Mouse (Mus musculus) adrenal gland, adult 2 months (tissue): Measurements from ENCODE around the gene Nabp1. TPM values are rescaled to one million over a fixed set of nuclear protein-coding genes. Genes with fewer than 3 reads are reported as not detected.

Experiments
- DNase-seq: peaks from one replicate; pipeline ENCODE4 v3.0.0; 2021
- long read RNA-seq: library from polyadenylated mRNA; stranded (forward); transcript quantifications from one replicate; pipeline ENCODE4 v2.0.0, GENCODE M21; 2021
- polyA plus RNA-seq: library from polyadenylated mRNA; depleted of rRNA; stranded (reverse); fragments of >200 nt; gene quantifications from 2 replicates; pipeline ENCODE4 v1.2.3, GENCODE M21; 2012; rRNA removed
- total RNA-seq, 2 experiments: library from RNA; stranded (reverse); gene quantifications; 2 replicates each; pipeline ENCODE4 v1.2.3; 2021

Gene Nabp1
- total RNA-seq, result 10 to 100 TPM; 51.2 to 66.1 TPM
- 12.9 and 17.2 TPM in 2 replicates for polyA plus RNA-seq
- long read RNA-seq, partial matches to known transcripts, result 0 of 14 reads
- long read RNA-seq, other reads (novel, unspliced or antisense), result 3 of 14 reads

DNA sequence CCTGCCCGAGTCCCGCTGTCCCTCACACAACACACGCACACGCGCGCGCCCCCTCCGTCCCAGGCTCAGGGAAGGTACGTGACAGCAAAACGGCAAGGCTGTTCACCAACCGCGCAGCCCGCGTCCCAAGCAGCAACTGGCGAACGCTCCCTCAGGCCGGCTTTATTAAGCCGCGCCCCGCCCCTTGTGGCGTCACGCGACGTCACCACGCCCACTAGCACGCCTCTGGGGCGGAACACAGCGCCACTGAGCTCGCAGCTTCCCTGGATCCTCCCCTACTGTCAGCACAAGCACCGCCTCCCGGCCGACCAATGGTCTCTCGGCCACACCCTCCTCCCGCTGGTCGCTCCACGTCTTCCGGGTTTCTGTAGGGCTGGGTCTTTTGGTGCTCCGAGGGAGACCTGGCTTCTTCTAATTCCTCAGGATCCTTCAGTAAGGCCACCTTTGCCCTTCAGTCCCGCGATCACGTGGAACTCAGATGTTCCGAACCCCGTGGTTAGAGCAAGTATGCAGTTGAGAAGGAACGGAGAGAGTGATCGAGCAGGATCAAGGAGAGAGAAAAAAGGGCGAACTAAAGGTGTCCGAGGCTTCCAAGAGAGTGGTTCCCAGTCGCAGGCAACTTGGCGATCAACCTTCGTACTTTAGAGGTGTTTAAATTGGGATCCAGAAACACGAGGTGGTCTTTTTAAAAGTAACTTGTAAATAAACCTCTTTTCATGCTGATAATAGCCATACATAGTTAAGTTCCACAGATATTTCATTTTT, at the start of gene Nabp1:
Gene Nabp1, minus strand, starts transcription at position 164 of the 765 bp plus-strand sequence.
- DNase-seq, result peak; percentile 99

- peak; percentile 44 for DNase-seq
Observed at GRCm38 (mm10) chr1:51525563-51526265, 47.5 kb upstream of the Nabp1 start.

GRCm38 (mm10) chr1:51521651-51522050, 43.4 kb upstream of the Nabp1 start:
- DNase-seq, result no peak

GRCm38 (mm10) chr1:51520246-51520780, 42.1 kb upstream of the Nabp1 start:
- DNase-seq, result no peak

- no peak for DNase-seq
Observed at GRCm38 (mm10) chr1:51519112-51519511, 40.9 kb upstream of the Nabp1 start.

DNA sequence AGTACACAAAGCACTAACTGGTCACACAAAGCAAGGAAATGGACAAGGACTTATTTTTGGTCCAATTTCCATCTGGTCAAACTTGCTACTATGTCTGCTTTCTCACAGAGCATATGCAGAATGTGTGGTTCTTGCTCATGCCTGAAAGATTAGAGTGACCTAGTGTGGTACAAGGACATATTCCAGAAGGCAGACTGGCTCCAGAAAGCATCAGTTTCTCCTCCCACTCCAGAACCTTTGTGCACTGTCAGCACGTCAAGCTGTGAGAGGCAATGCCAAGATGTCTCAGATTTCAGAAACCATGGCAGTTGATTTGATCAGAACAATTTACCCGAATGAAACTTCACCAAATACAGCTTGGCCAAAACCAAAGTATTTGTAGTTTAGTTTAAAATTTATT, 37.4 kb upstream of the Nabp1 start:
- DNase-seq, result no peak

- peak; percentile 53 for DNase-seq
Observed at GRCm38 (mm10) chr1:51515041-51515440, 36.8 kb upstream of the Nabp1 start.

DNA sequence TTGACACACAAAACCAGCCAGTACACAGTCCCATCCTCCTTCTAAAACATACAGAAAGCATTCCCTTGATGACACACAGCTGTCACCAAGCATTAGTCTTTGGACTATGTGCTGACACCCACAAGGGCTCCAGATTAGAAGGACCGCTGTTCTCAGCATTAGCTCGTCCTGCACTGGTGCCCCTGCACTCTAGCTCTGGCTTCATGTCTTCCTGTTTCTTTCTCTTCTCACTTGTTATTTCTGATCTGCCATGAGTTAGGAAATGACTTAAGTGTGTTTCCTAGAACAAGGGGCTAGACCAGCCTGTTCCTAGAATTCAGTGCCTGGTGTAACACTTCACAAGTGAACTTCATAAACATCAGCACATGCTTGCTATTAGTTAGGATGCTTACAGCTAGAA, 36.2 kb upstream of the Nabp1 start:
- no peak for DNase-seq

- no peak for DNase-seq
Observed at GRCm38 (mm10) chr1:51513059-51513713, 35.0 kb upstream of the Nabp1 start.

GRCm38 (mm10) chr1:51512326-51512725, 34.1 kb upstream of the Nabp1 start:
- DNase-seq, result peak; percentile 54

DNA sequence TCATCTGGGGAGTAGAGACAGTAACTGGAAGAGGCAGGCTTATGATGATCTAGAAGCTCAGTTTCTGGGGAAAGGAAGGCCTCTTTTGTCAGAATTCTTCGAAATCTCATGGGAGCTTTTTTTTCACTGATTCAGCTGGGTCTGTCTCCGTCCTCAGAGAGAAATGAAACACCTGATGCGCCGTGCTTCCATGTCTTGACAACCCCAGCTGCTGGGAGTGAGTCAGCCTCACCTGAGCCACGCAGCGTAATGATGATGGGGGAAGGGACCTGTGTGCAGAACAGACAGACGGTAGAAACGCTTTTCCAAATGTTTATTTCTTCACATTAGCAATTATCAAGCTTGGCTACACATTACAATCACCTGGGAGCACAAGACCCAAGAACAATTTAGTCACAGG, 31.6 kb upstream of the Nabp1 start:
- no peak for DNase-seq

DNA sequence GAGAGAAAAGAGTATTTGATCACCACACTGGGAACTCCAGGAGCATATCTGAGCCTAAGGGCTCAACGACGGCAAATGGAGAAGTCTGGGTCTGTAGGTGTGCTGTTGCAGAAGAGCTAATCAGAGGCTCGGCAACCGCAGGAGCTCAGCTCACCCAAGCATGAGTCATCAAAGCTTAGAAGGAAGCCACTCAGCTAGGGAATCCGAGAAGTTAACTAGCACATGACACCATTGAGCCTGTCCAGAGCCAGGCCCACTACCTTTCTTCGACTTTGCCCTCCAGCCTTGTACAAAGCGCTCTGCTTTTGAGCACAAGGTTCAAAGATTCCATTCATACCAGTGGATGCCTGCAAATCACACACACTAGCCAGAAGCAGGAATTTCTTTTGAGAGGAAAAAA, 30.9 kb upstream of the Nabp1 start:
- DNase-seq, result peak; percentile 39

GRCm38 (mm10) chr1:51508543-51508942, 30.3 kb upstream of the Nabp1 start:
- DNase-seq, result no peak

GRCm38 (mm10) chr1:51507436-51507835, 29.2 kb upstream of the Nabp1 start:
- no peak for DNase-seq

DNA sequence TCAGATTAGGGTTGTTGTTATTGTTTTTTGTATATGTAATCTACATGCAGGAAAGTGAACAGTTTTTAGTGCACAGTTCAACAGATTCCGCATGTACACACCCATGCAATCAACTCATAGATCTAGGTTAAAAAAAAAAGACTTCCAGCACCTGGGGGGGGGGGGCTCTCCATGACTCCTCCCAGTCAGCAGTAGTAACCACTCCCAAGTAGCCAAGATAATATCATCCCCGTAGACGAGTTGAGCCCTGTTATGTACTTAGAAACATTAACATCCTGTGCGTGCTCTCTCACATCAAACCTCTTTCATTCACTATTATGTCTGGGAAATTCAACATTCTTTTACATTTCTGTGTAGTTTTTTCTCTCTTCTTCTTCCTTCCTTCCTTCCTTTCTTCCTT, 28.0 kb upstream of the Nabp1 start:
- no peak for DNase-seq

DNA sequence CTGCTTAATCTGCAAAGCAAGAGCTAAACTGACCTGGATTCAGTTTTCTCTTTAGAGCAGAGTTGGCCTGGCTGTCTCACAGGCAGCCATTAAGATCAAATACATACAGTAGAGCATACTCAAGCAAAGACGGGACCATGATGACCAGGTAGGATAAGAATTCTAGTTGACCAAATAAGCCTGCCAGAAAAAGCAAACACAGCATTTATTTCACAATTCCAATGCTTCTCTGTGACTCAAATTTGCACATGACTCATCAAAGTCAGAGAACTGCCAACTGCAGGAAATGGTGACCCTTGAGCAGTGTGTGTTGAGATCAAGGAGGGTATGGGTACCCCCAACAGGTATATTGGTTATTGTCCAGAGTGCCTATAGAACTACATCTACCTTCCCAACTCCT, 27.4 kb upstream of the Nabp1 start:
- DNase-seq, result peak; percentile 28

DNA sequence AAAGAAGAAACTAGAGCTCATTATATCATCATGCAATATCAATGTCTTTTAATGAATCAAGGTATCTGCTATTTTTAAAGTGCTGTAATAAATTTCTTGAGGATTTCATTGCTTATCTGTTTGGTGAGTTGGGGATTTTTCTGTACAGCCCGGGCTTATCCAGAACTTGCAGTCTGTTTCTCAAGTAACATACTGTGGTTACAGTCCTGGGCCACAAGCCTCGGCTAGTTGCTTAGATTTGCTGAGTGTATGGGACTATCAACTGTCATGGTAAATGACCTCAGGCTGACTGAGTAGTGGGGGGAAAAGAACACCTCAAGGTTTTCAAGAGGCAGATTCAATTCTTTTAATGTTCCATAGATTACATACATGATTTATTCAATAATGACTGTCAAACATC, 24.8 kb upstream of the Nabp1 start:
- DNase-seq, result no peak

DNA sequence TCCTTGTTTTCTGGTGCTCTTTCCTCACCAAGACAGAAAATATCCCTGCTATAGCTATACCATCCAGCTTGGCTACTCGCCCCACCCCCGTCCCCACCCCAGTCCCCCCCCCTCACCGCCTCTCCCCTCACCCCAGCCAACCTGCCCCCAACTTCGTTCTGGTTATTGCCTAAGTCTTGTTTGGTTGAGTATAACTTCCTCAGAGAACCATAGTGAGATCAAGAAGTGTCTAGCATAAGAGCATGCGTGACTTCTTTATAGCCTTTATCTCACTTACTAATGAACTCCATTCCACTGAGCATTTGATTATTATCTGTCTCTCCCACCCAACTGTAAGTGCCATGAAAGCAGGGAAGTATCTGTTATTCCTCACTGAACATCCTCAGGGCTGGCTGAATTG, 24.1 kb upstream of the Nabp1 start:
- no peak for DNase-seq

DNA sequence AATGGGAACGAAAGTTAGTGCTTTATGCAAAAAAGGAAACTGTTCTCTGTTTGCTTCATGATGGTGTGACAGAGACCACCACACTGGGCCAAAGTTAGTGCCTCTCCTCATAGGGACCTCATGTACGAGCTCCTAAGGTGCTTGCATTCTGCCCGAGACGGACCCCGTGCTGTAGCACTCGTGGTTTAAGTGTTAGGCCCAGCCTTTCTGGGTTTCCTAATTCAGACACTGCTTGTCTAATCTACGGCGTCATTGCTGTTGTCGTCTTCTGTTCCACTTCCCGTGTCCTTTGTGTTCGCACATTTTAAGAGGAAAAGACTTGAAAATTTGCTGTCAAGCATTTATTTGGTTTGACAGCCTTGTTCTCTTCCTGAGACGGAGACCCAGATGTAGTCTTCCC, 23.0 kb upstream of the Nabp1 start:
- DNase-seq, result no peak

DNA sequence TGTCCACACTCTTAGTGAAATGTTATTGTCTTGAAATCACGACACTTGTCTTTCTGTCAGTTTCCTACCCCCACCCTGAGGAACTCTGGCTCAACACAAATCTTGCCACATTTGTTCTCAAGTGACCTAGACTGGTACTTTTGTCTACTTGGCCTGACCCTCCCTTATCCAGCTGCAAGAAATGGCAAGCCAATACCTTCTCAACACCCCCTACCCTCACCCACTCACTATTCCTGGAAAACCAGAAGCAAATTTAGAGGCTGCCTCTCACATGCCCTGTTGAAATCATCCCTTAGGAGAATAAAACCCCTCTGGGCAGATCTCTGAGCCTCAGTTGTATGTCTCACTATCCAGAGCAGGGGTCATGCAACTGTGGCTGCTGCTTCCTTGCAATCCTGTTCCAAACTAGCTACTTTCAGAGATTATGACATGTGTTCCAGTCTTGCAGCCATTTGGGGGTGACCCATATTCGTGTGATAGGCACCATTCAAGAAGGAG, 20.4 kb upstream of the Nabp1 start:
- DNase-seq, result peak; percentile 33

DNA sequence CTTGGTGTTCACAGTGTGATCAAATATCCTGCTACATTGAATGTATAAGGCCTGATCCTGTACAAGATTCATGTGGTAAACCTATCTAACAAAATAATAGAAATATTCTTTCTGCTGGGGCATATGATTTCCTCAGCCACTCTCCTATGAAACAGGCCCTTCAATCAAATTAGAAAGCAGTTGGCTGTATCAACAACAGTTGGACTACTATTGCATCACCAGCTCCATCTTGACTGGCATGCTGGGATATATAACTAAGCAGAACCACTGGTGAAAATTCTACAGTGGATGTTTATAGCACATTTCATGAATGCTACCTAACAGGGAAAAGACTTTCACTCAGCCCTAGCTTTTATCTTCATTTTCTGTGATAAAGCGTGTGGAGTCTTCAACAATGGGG, 17.9 kb upstream of the Nabp1 start:
- DNase-seq, result no peak

DNA sequence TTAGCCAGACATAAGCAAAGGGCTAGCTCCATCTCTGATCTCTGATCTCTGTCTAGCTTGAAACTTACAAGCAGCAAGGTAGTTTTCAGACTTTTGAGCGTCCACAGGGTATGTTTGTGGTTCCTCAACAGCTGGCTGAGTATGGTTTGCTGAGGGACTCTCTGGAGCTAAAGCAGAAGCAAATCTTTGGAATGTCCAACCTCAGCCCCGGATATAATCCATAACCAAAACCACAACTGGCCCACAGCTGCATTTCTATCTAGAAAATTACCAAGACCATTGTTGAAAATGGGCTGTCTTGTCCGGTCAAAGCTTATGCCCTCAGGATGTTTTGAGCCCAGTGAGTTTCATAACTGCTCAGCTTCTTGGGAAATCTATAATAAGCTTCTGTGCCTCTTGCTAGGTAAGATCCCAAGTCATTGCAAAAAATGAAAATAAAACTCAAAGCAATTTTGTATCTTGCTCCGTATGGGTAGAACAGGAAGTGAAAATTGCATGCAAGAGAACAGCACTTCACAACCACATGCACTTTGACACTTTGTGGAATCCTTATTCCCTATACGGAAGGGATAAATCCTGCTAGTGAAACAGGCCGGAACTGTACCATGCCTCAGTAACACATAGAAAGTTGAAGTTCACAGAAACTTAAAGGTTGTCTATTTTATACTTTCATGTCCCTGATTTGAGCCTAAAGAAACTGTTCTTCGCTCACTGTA, 15.5 kb upstream of the Nabp1 start:
- no peak for DNase-seq
